Mouse (Mus musculus): Measurements from ENCODE around the gene Rwdd1. TPM values are rescaled to one million over a fixed set of nuclear protein-coding genes. Genes with fewer than 3 reads are reported as not detected.

Gene Rwdd1
- total RNA-seq, 1 experiment from 2014 or later: 115 TPM

Other genes starting within 250 kb of the Rwdd1 start
- not detected in 2 replicates for gene Sult3a2, start 232.9 kb downstream of the Rwdd1 start, total RNA-seq (2017)
- not detected in 2 replicates for gene Sult3a1, start 161.9 kb downstream of the Rwdd1 start, total RNA-seq (2017)
- gene Rsph4a, start 114.5 kb downstream of the Rwdd1 start, total RNA-seq (2017): not detected in 2 replicates
- gene Zup1, start 68.4 kb downstream of the Rwdd1 start, total RNA-seq (2017): 60.8 and 73.2 TPM in 2 replicates
- not detected in 2 replicates for gene Trappc3l, start 18.0 kb upstream of the Rwdd1 start, total RNA-seq (2017)
- gene Calhm4, start 24.7 kb upstream of the Rwdd1 start, total RNA-seq (2017): not detected in 2 replicates
- not detected in 2 replicates for gene Calhm5, start 76.9 kb upstream of the Rwdd1 start, total RNA-seq (2017)
- 13.1 and 16.7 TPM in 2 replicates for gene Calhm6, start 108.4 kb upstream of the Rwdd1 start, total RNA-seq (2017)
- 1.8 and 2.4 TPM in 2 replicates for gene Dse, start 188.1 kb upstream of the Rwdd1 start, total RNA-seq (2017)